In genomic region chr10:121756677-121757076, GRCm38 (mm10) we compare ENCODE assay signal across 21 mouse cellular contexts. TPM values are rescaled to one million over a fixed set of nuclear protein-coding genes. Genes with fewer than 3 reads are reported as not detected.
DNase-seq lines count a peak whose midpoint lies in the region; ATAC-seq and TF ChIP-seq lines count a peak whose summit lies in the region.
"Had no signal": no experiment of that assay in that cellular context is flagged by ENCODE, and none has a peak within 500 bp of the region (broad histone marks: within the 10 kb centered on the region; RNA-seq: fewer than 3 reads in every experiment).

No protein-coding gene starts in this region.

- TF ChIP-seq CTCF in layer of hippocampus, adult 2 months (conservative IDR thresholded peaks at IDR 0.05) = no peak
- TF ChIP-seq CTCF in gastrocnemius, adult 2 months (IDR thresholded peaks at IDR 0.05) = no peak

- DNase-seq in 416B (ENCODE audit: low read depth) = peak; percentile 57
- DNase-seq in brain, adult 2 months (ENCODE audit: low read depth, low spot score) = peak; percentile 46
- DNase-seq in layer of hippocampus, adult 2 months (ENCODE audit: low spot score in 2 of 2) = no peak
- DNase-seq in cerebellum, adult 11-12 months = no peak
- DNase-seq in gastrocnemius, adult 2 months = no peak
- DNase-seq: adrenal gland, adult 2 months; adrenal gland, postnatal 14 days; B cell, adult 2 months; cerebellum, adult 18-20 months; cerebellum, adult 9-11 months; cerebellum, postnatal 25 days; forebrain, postnatal 0 days; gastrocnemius, postnatal 25 days had no signal

- ATAC-seq in megakaryocyte progenitor cell, adult 5-6 weeks (replicated peaks; ENCODE audit: poor library complexity) = 0 out of 2 replicates have a peak, but pooled peaks have one; percentile 4
- ATAC-seq: forebrain, embryonic 14.5 days; forebrain, postnatal 0 days; intestine, postnatal 0 days; Patski had no signal

- intact Hi-C loops in gastrocnemius, adult 2 months (cut with DNase I) = no loop called here

- H3K4me3 ChIP-seq in layer of hippocampus, adult 2 months = no peak overlapping the region
- no peak overlapping the region for H3K4me3 ChIP-seq in gastrocnemius, adult 2 months
- H3K4me3 ChIP-seq: embryonic facial prominence, embryonic 12.5 days; embryonic facial prominence, embryonic 15.5 days; hindbrain, embryonic 12.5 days; hindbrain, embryonic 15.5 days had no signal

- H3K27ac ChIP-seq in layer of hippocampus, adult 2 months = no peak overlapping the region
- no peak overlapping the region for H3K27ac ChIP-seq in gastrocnemius, adult 2 months
- H3K27ac ChIP-seq: embryonic facial prominence, embryonic 12.5 days; embryonic facial prominence, embryonic 15.5 days; hindbrain, embryonic 12.5 days; hindbrain, embryonic 15.5 days had no signal

RNA-seq across cellular contexts. Expression of gene BC048403, which starts 16.9 kb away (rescaled TPM):
- total RNA-seq in megakaryocyte progenitor cell, adult 5-6 weeks (2015) = 10.9 and 14.0 TPM in 2 replicates
- total RNA-seq in megakaryocyte progenitor cell, adult 5-6 weeks (2017) = 3.7 and 4.3 TPM in 2 replicates
- 10 to 100 TPM in 1 of 2 experiments, 1 to 10 TPM in 1; 9.7 to 10.2 TPM for total RNA-seq in layer of hippocampus, adult 2 months (2021)
- total RNA-seq in gastrocnemius, adult 2 months (2021) = 1 to 10 TPM; 1.5 to 2.0 TPM

Comparison
In these comparisons a context has a peak if more than half of its experiments do, and no peak if none do; other contexts are left out.
1. DNase-seq: peak in 416B (single experiment) and brain, adult 2 months (single experiment); none in layer of hippocampus, adult 2 months (0 of 2), cerebellum, adult 11-12 months (single experiment) and gastrocnemius, adult 2 months (single experiment).